Mouse (Mus musculus): ENCODE measurements around the gene Sipa1l2. TPM values are rescaled to one million over a fixed set of nuclear protein-coding genes. Genes with fewer than 3 reads are reported as not detected.
"Not testable (repeated sequence)": the region's sequence is repeated elsewhere in the genome, so short reads cannot be mapped to it uniquely, and the experiment has no call there.

The Sipa1l2 gene
- polyA plus RNA-seq, 1 experiment from 2014 or later: 7.2 TPM

DNA sequence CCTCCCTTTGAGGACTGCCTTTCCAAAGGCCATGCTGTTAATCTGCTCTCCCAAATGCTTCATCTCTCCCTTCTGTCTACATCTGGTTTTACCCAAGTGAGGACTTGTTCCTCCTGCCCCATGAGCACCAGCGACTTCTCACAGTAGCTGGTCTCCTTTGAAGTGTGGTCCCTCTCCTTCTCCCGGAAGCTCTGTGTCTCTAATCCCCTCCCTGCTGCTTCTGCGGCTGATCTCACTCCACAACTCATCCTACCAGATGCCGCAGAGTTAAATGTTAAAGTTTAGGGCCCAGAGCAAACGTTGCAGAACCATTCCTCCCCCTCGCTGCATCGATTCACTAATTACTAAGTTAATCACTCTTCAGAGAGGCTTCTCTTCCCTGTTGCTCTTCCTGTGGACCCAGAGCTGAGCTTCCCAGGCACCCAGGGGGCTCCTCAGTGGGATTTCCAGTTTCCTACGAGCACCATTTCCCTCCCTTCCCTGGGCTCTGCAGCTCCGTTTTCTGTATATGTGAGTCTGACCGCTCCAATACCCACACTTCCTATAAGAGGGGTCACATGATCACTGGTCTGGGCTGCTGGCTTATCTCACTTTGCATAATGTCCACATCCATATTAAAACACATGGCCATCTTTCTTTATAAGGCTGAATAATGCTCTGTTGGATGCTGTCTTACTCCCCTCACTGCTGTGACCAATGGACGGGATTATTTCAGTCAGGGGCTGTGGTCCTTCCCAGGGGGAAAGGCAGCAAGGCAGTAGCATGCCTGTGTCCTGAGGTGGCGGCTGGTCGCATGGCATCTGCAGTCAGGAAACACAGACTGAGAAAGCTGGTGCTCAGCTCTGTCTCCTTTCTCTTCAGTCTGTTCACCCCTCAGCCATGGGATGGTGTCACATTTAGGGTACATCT lies 156.4 kb downstream of the Sipa1l2 start:
- Histone ChIP-seq H3K27me3 (replicated peaks; ENCODE audit: control insufficient read depth, insufficient read depth, low read length) (no peaks in the 10 kb centered on the region), H3K4me2 (ENCODE audit: low read length) (no peak overlapping the region), H3K36me3 (ENCODE audit: control insufficient read depth, insufficient read depth, low read length) (no peaks in the 10 kb centered on the region), H3K4me1 (replicated peaks; ENCODE audit: control insufficient read depth, insufficient read depth, low read length) (0 out of 2 replicates have a peak, but pooled peaks cover 2% of the 10 kb centered on the region), H3K9me3 (ENCODE audit: control insufficient read depth, low read length) (no peaks in the 10 kb centered on the region), H3K9ac (ENCODE audit: low read length) (no peak overlapping the region), H3K4me3 (ENCODE audit: low read depth, low read length) (no peak overlapping the region), H3K27ac (ENCODE audit: low read depth) (no peak overlapping the region; the same call in 1 of the 2 replicates)
- DNase-seq (ENCODE audit: low spot score) (peak; percentile 65), ATAC-seq (replicated peaks; ENCODE audit: low FRiP score, low TSS enrichment, low read depth) (no peak)
- WGBS: 22% methylated on average over 13 of the region's 13 CpGs

DNA sequence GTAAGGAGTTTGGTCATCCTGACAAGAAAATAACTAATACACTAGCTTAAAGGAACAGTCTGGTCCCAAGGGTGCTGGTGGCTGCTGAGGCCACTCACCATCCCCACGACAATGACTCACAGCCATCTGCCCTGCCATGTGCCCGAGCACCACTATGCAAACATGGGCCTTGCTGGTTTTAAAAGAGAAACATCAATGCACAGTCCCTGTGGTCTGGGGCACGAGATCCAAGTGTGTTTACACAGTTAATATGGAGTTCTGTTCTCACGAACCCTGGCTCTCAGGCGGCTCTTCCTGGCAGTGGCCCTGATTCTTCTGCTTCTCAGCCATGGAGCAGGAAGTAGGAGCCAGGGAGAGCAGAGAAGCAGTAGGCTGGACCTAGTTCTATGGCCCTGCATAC lies 159.0 kb downstream of the Sipa1l2 start:
- H3K9me3 ChIP-seq (ENCODE audit: control insufficient read depth, low read length): no peaks in the 10 kb centered on the region
- no peaks in the 10 kb centered on the region for H3K36me3 ChIP-seq (ENCODE audit: control insufficient read depth, insufficient read depth, low read length)
- ATAC-seq (replicated peaks; ENCODE audit: low FRiP score, low TSS enrichment, low read depth) (no peak), DNase-seq (ENCODE audit: low spot score) (no peak)
- H3K9ac ChIP-seq (ENCODE audit: low read length): no peak overlapping the region
- no peak overlapping the region for H3K27ac ChIP-seq (ENCODE audit: low read depth)
- no peak overlapping the region for H3K4me3 ChIP-seq (ENCODE audit: low read depth, low read length)
- 0 out of 2 replicates have a peak, but pooled peaks cover 5% of the 10 kb centered on the region for H3K4me1 ChIP-seq (replicated peaks; ENCODE audit: control insufficient read depth, insufficient read depth, low read length)
- WGBS: 42% methylated on average over 5 of the region's 5 CpGs
- no peak overlapping the region for H3K4me2 ChIP-seq (ENCODE audit: low read length)
- no peaks in the 10 kb centered on the region for H3K27me3 ChIP-seq (replicated peaks; ENCODE audit: control insufficient read depth, insufficient read depth, low read length)

- Histone ChIP-seq H3K27me3 (replicated peaks; ENCODE audit: control insufficient read depth, insufficient read depth, low read length) (no peaks in the 10 kb centered on the region), H3K9ac (ENCODE audit: low read length) (no peak overlapping the region), H3K4me1 (replicated peaks; ENCODE audit: control insufficient read depth, insufficient read depth, low read length) (0 out of 2 replicates have a peak, but pooled peaks cover 3% of the 10 kb centered on the region), H3K4me2 (ENCODE audit: low read length) (no peak overlapping the region), H3K27ac (ENCODE audit: low read depth) (no peak overlapping the region), H3K4me3 (ENCODE audit: low read depth, low read length) (no peak overlapping the region), H3K9me3 (ENCODE audit: control insufficient read depth, low read length) (0 out of 2 replicates have a peak, but pooled peaks cover 5% of the 10 kb centered on the region), H3K36me3 (ENCODE audit: control insufficient read depth, insufficient read depth, low read length) (no peaks in the 10 kb centered on the region)
- WGBS: 42% methylated on average over 9 of the region's 9 CpGs
- ATAC-seq (replicated peaks; ENCODE audit: low FRiP score, low TSS enrichment, low read depth): no peak
- no peak for DNase-seq (ENCODE audit: low spot score)
Measured at GRCm38 (mm10) chr8:125407672-125408071, 161.9 kb downstream of the Sipa1l2 start.

- ATAC-seq (replicated peaks; ENCODE audit: low FRiP score, low TSS enrichment, low read depth): no peak
- no peaks in the 10 kb centered on the region for H3K27me3 ChIP-seq (replicated peaks; ENCODE audit: control insufficient read depth, insufficient read depth, low read length)
- H3K9ac ChIP-seq (ENCODE audit: low read length): no peak overlapping the region
- no peak overlapping the region for H3K27ac ChIP-seq (ENCODE audit: low read depth)
- H3K4me1 ChIP-seq (replicated peaks; ENCODE audit: control insufficient read depth, insufficient read depth, low read length): 0 out of 2 replicates have a peak, but pooled peaks cover 3% of the 10 kb centered on the region
- no peak overlapping the region for H3K4me2 ChIP-seq (ENCODE audit: low read length)
- H3K36me3 ChIP-seq (ENCODE audit: control insufficient read depth, insufficient read depth, low read length): no peaks in the 10 kb centered on the region
- WGBS: 67% methylated on average over 5 of the region's 5 CpGs
- 0 out of 2 replicates have a peak, but pooled peaks cover 5% of the 10 kb centered on the region for H3K9me3 ChIP-seq (ENCODE audit: control insufficient read depth, low read length)
- DNase-seq (ENCODE audit: low spot score): no peak
- H3K4me3 ChIP-seq (ENCODE audit: low read depth, low read length): no peak overlapping the region
Measured at GRCm38 (mm10) chr8:125406453-125406852, 163.2 kb downstream of the Sipa1l2 start.

GRCm38 (mm10) chr8:125401350-125401749 lies 168.3 kb downstream of the Sipa1l2 start:
- H3K36me3 ChIP-seq (ENCODE audit: control insufficient read depth, insufficient read depth, low read length): no peaks in the 10 kb centered on the region
- ATAC-seq (replicated peaks; ENCODE audit: low FRiP score, low TSS enrichment, low read depth) (no peak), DNase-seq (ENCODE audit: low spot score) (no peak)
- 0 out of 2 replicates have a peak, but pooled peaks cover 5% of the 10 kb centered on the region for H3K9me3 ChIP-seq (ENCODE audit: control insufficient read depth, low read length)
- H3K9ac ChIP-seq (ENCODE audit: low read length): no peak overlapping the region
- H3K27ac ChIP-seq (ENCODE audit: low read depth): no peak overlapping the region
- no peaks in the 10 kb centered on the region for H3K27me3 ChIP-seq (replicated peaks; ENCODE audit: control insufficient read depth, insufficient read depth, low read length)
- no peak overlapping the region for H3K4me2 ChIP-seq (ENCODE audit: low read length)
- no peaks in the 10 kb centered on the region for H3K4me1 ChIP-seq (replicated peaks; ENCODE audit: control insufficient read depth, insufficient read depth, low read length)
- 90% methylated on average over 3 of the region's 3 CpGs for WGBS
- no peak overlapping the region for H3K4me3 ChIP-seq (ENCODE audit: low read depth, low read length)

- DNase-seq (ENCODE audit: low spot score) (no peak), ATAC-seq (replicated peaks; ENCODE audit: low FRiP score, low TSS enrichment, low read depth) (no peak)
- Histone ChIP-seq H3K9me3 (ENCODE audit: control insufficient read depth, low read length) (no peaks in the 10 kb centered on the region), H3K4me3 (ENCODE audit: low read depth, low read length) (no peak overlapping the region), H3K4me1 (replicated peaks; ENCODE audit: control insufficient read depth, insufficient read depth, low read length) (no peaks in the 10 kb centered on the region), H3K4me2 (ENCODE audit: low read length) (no peak overlapping the region), H3K27ac (ENCODE audit: low read depth) (no peak overlapping the region), H3K36me3 (ENCODE audit: control insufficient read depth, insufficient read depth, low read length) (no peaks in the 10 kb centered on the region), H3K27me3 (replicated peaks; ENCODE audit: control insufficient read depth, insufficient read depth, low read length) (no peaks in the 10 kb centered on the region), H3K9ac (ENCODE audit: low read length) (no peak overlapping the region)
- 32% methylated on average over 14 of the region's 14 CpGs for WGBS
Measured at GRCm38 (mm10) chr8:125397981-125398380, 171.6 kb downstream of the Sipa1l2 start.

DNA sequence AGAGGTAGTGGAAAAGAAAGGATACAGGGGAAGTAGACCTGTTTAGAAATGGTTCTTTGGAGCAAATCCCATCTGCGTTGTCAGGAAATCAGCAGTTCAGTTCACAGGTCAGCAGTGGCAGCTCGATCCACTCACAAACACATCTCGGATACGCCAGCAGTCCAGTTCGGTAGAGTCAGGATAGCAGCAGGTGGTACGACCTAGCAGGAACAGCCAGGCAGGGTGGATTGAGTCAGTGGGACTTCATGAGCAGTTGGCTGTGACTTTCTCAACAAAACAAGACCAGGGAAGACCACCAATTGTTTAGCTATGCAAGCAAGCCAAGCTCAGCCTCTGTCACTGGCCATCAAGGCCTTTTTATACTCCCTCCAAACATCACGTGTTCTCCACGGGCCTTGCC lies 173.9 kb downstream of the Sipa1l2 start:
- ATAC-seq (replicated peaks; ENCODE audit: low FRiP score, low TSS enrichment, low read depth); DNase-seq (ENCODE audit: low spot score); H3K36me3 ChIP-seq (ENCODE audit: control insufficient read depth, insufficient read depth, low read length); H3K9me3 ChIP-seq (ENCODE audit: control insufficient read depth, low read length); H3K4me2 ChIP-seq (ENCODE audit: low read length); H3K4me3 ChIP-seq (ENCODE audit: low read depth, low read length); H3K27ac ChIP-seq (ENCODE audit: low read depth); H3K27me3 ChIP-seq (replicated peaks; ENCODE audit: control insufficient read depth, insufficient read depth, low read length); H3K4me1 ChIP-seq (replicated peaks; ENCODE audit: control insufficient read depth, insufficient read depth, low read length); H3K9ac ChIP-seq (ENCODE audit: low read length): not testable (repeated sequence)
- WGBS: 84% methylated on average over 8 of the region's 8 CpGs

GRCm38 (mm10) chr8:125395032-125395431 lies 174.6 kb downstream of the Sipa1l2 start:
- H3K4me1 ChIP-seq (replicated peaks; ENCODE audit: control insufficient read depth, insufficient read depth, low read length): peaks cover 5% of the 10 kb centered on the region
- H3K27ac ChIP-seq (ENCODE audit: low read depth): no peak overlapping the region
- H3K27me3 ChIP-seq (replicated peaks; ENCODE audit: control insufficient read depth, insufficient read depth, low read length): no peaks in the 10 kb centered on the region
- H3K36me3 ChIP-seq (ENCODE audit: control insufficient read depth, insufficient read depth, low read length): no peaks in the 10 kb centered on the region
- DNase-seq (ENCODE audit: low spot score): no peak
- H3K4me2 ChIP-seq (ENCODE audit: low read length): no peak overlapping the region
- no peak overlapping the region for H3K4me3 ChIP-seq (ENCODE audit: low read depth, low read length)
- no peaks in the 10 kb centered on the region for H3K9me3 ChIP-seq (ENCODE audit: control insufficient read depth, low read length)
- WGBS: 85% methylated on average over 8 of the region's 8 CpGs
- no peak for ATAC-seq (replicated peaks; ENCODE audit: low FRiP score, low TSS enrichment, low read depth)
- H3K9ac ChIP-seq (ENCODE audit: low read length): no peak overlapping the region
